18 mouse cellular contexts compared by ENCODE assay signal in genomic region chr12:98560038-98560437, GRCm38 (mm10). TPM values are rescaled to one million over a fixed set of nuclear protein-coding genes. Genes with fewer than 3 reads are reported as not detected.
"Had no signal": no experiment of that assay in that cellular context is flagged by ENCODE, and none has a peak within 500 bp of the region (broad histone marks: within the 10 kb centered on the region; RNA-seq: fewer than 3 reads in every experiment).

No protein-coding gene starts in this region.

- H3K4me3 ChIP-seq: myocyte; neural tube, embryonic 13.5 days; neural tube, embryonic 15.5 days had no signal

- H3K4me2 ChIP-seq: lung, embryonic 14.5 days; midbrain, embryonic 11.5 days; neural tube, embryonic 13.5 days; neural tube, embryonic 15.5 days had no signal

- H3K9me3 ChIP-seq: neural tube, embryonic 13.5 days; neural tube, embryonic 15.5 days had no signal

- H3K27me3 ChIP-seq: neural tube, embryonic 13.5 days; neural tube, embryonic 15.5 days had no signal

- H3K36me3 ChIP-seq: neural tube, embryonic 13.5 days; neural tube, embryonic 15.5 days had no signal

- ATAC-seq: midbrain, embryonic 16.5 days had no signal

- DNase-seq: lung, adult 18-20 months; lung, embryonic 14.5 days; lung, postnatal 10 days; lung, postnatal 4 days; midbrain, embryonic 14.5 days; retina, postnatal 1 day; right cerebral cortex, adult 18-20 months; right cerebral cortex, postnatal 25 days; right cerebral cortex, postnatal 4 days; spleen, adult 18-20 months; thymus, adult 18-20 months; thymus, postnatal 14 days; thymus, postnatal 36 days had no signal

- H3K27ac ChIP-seq: neural tube, embryonic 13.5 days; neural tube, embryonic 15.5 days had no signal

- H3K9ac ChIP-seq: lung, embryonic 14.5 days; neural tube, embryonic 13.5 days; neural tube, embryonic 15.5 days had no signal

RNA-seq across cellular contexts. Expression of gene Kcnk10, which starts 18.1 kb away (rescaled TPM):
- polyA plus RNA-seq: myocyte had no signal
